Comparison of ENCODE assay signal across 29 mouse cellular contexts in genomic region chrX:8140446-8140845, GRCm38 (mm10).
"Had no signal": no experiment of that assay in that cellular context is flagged by ENCODE, and none has a peak within 500 bp of the region (broad histone marks: within the 10 kb centered on the region; RNA-seq: fewer than 3 reads in every experiment).

No protein-coding gene starts in this region.

- H3K27me3 ChIP-seq: limb, embryonic 12.5 days; limb, embryonic 13.5 days; limb, embryonic 15.5 days; liver, embryonic 12.5 days; liver, embryonic 13.5 days; liver, embryonic 15.5 days; lung, embryonic 15.5 days; megakaryocyte, embryonic 14.5 days; midbrain, embryonic 12.5 days; midbrain, embryonic 13.5 days; midbrain, embryonic 15.5 days had no signal

- H3K27ac ChIP-seq: left cerebral cortex, adult 2 months; limb, embryonic 10.5 days; limb, embryonic 12.5 days; limb, embryonic 13.5 days; limb, embryonic 15.5 days; liver, embryonic 12.5 days; liver, embryonic 13.5 days; liver, embryonic 14.5 days; liver, embryonic 15.5 days; lung, embryonic 15.5 days; macrophage; midbrain, embryonic 10.5 days; midbrain, embryonic 12.5 days; midbrain, embryonic 13.5 days; midbrain, embryonic 15.5 days had no signal

- H3K9me3 ChIP-seq: limb, embryonic 10.5 days; limb, embryonic 12.5 days; limb, embryonic 13.5 days; limb, embryonic 15.5 days; liver, embryonic 12.5 days; liver, embryonic 13.5 days; liver, embryonic 15.5 days; lung, embryonic 15.5 days; midbrain, embryonic 12.5 days; midbrain, embryonic 13.5 days; midbrain, embryonic 15.5 days had no signal

- H3K4me3 ChIP-seq: left cerebral cortex, adult 2 months; limb, embryonic 10.5 days; limb, embryonic 12.5 days; limb, embryonic 13.5 days; limb, embryonic 15.5 days; liver, embryonic 12.5 days; liver, embryonic 13.5 days; liver, embryonic 15.5 days; lung, embryonic 15.5 days; megakaryocyte, embryonic 14.5 days; midbrain, embryonic 10.5 days; midbrain, embryonic 12.5 days; midbrain, embryonic 13.5 days; midbrain, embryonic 15.5 days had no signal

- H3K36me3 ChIP-seq: midbrain, embryonic 15.5 days had no signal

- H3K4me2 ChIP-seq: limb, embryonic 12.5 days; limb, embryonic 13.5 days; limb, embryonic 15.5 days; liver, embryonic 11.5 days; liver, embryonic 12.5 days; liver, embryonic 13.5 days; liver, embryonic 15.5 days; lung, embryonic 14.5 days; lung, embryonic 15.5 days; midbrain, embryonic 11.5 days; midbrain, embryonic 12.5 days; midbrain, embryonic 13.5 days; midbrain, embryonic 15.5 days had no signal

- H3K9ac ChIP-seq: limb, embryonic 12.5 days; limb, embryonic 13.5 days; limb, embryonic 15.5 days; liver, embryonic 12.5 days; liver, embryonic 13.5 days; liver, embryonic 14.5 days; liver, embryonic 15.5 days; liver, postnatal 0 days; lung, embryonic 14.5 days; lung, embryonic 15.5 days; midbrain, embryonic 12.5 days; midbrain, embryonic 13.5 days; midbrain, embryonic 15.5 days had no signal

- DNase-seq: left cerebral cortex, postnatal 4 days; liver; liver, embryonic 13.5 days; liver, postnatal 0 days; lung, adult 18-20 months; lung, adult 2 months; lung, embryonic 14.5 days; lung, postnatal 10 days; lung, postnatal 14 days; lung, postnatal 36 days; lung, postnatal 4 days; midbrain, embryonic 14.5 days had no signal
